Mouse (Mus musculus) retina, postnatal 7 days (tissue): ENCODE results near the gene Sox5.
"Not testable (repeated sequence)": the region's sequence is repeated elsewhere in the genome, so short reads cannot be mapped to it uniquely, and the experiment has no call there.

ENCODE experiments used
- DNase-seq: peaks from one replicate; pipeline ENCODE4 v3.0.0-alpha.2; 2012; ENCODE audit warnings: low read depth, low spot score

Gene Sox5

GRCm38 (mm10) chr6:144183087-144183486, 598.7 kb downstream of the Sox5 start:
- DNase-seq: no peak

GRCm38 (mm10) chr6:144182429-144182828, 599.3 kb downstream of the Sox5 start:
- DNase-seq: not testable (repeated sequence)

DNA sequence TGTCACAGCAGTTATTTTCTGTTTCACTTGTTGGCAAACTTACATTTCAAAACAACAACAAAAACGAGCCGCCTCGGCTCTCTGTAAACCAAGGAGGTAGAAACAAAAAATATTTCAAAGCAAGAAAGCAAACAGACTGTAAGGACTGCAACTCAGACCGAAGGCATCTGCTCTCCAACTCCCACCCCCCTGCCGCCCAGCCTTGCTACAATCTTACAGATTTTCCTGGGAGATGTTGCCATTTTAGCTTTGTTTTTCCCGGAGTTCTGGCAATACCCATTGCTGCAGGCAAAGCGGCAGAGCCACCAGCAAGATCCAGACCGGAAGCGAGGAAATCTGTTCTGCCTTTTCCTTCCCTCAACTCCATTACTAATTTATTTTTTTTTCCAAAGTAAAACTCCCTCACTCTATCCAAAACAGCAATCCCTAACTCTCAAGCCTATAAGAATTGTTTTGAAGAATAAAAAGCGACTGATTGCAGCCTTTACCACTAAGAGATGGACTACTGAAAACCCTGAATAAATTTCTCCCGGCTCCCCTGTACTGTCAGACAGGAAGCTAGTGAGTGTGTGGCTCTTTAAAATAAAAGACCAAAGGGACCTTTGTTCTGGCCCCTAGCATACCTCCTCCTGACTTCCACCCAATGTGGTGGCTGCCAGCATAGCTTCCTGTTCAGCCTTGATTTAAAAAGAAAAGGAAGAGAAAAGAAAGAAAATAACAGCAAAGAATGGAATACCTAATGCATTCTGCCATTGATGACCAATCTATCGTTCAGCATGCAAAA, 600.5 kb downstream of the Sox5 start:
- DNase-seq: no peak

DNA sequence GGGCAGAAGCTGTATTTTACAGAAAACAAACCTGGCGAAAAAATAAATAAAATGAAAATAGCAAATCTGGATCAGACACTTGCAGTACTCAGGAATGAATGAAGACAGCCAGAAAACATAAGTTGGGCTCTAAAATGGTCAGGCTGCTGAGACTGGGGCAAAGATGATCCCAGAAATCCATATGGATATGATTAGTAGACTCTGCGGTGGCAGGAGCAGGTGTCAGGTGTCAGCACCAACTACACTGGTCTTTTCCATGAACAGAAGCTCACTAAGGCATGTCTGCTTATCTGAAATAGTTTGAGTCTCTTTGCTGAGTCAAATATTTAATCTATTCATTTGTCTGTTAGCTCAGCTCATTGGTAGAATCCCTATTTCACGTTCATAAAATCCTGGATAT, 602.7 kb downstream of the Sox5 start:
- DNase-seq: no peak

DNA sequence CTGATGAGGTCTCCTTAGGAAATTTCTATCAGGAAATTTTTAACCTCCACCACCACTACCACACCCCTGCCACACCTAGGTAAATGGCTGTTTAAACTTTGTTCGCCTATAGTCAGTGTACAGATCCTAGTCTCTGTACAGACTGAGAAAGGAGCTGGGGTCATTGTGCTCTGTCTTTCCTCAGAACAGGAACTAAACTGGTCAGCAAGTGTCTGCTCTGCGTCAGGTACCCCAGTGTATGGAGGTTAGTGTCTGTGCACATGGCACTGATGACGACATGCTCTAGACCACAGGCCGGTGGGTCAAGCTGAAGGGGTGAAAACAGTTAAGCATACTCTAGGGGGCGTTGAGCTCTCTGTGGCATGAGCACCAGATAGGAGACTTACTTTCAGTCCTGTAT, 605.1 kb downstream of the Sox5 start:
- no peak for DNase-seq

- DNase-seq: no peak
Observed at GRCm38 (mm10) chr6:144175590-144175989, 606.2 kb downstream of the Sox5 start.

DNA sequence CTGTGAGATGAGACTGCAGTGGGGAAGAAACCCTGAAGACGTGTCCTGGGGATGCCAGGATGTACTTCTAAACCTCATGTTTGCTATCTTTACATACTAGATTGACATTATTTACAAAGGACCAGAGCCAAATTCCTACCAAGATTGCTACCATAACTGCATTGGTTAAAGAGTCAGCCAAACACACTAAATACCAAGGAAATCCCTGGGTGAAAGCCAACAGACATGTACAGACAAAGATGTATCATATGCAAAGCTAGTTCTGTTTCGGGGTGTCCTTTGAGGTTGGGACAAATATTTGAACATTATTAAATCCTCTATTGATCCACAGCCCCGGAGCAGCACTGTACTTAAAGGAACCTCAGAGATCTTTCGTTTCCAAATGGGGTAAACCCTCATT, 611.2 kb downstream of the Sox5 start:
- no peak for DNase-seq

- DNase-seq: no peak
Observed at GRCm38 (mm10) chr6:144169791-144170190, 612.0 kb downstream of the Sox5 start.

DNA sequence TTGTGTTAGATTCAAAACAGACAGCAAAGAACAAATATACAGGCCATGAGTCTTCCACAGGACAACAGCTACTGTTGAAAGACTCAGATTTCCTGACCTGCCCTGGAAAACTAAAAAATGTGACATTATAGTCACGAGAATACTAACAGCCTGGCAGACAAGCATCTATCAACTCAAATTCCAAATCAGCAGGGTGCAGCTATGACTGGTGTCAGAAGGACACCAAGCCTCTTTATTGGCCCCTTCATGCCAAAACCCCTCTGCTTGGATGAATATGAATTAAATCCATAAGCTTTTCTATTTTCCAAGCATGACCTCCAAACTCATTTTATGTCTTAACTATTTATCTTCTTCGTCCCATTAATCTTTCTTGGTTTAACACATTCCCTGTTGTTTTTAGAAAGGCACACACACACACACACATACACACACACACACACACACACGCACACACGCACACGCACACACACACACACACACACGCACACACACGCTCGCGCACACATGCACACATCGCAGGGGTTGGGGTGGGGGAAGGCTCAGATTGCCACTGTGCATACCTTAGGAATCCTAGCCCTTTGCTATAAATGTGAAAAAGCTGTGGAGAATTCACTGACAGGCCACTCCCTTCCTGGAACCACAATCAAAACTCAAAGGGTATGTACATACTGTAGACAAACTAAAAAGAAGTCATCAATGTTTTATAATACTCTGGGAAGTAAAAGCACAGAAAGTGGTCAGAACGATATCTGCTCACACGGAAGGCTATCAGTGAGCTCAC, 612.9 kb downstream of the Sox5 start:
- DNase-seq: no peak

DNA sequence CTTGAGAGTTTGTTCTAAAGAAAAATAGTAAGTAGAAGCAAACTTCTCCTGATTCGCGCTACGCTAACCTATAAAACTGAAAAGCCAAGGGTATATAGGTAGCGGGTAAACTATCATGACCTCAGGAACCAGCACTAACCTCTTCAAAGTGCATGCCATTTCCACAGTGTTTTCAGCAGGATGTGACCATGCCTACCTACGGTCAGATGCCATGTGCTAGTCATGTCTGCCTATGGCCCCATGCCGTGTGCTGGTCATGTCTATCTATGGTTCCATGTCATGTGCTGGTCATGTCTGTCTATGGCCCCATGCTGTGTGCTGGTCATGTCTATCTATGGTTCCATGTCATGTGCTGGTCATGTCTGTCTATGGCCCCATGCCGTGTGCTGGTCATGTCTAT, 614.7 kb downstream of the Sox5 start:
- DNase-seq: no peak

DNA sequence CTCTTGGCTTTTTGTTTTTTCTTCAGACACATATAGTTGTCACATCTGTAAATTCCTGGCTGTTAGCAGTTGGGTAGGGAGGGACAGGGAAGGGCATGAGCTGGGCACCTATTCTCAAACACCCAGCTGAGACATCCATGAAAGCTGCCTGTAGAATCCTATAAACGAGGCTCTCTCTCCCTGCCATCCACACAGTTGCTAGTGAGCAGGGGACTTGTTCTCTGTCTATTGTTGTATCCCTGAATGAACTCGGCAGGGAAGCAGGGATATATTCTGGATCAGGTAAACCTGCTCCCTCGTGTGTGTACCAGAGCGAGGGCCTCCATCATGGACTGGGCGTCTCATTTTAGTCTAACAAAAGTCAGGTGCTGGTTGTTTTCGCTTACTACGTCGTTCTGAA, 615.1 kb downstream of the Sox5 start:
- DNase-seq: no peak

DNA sequence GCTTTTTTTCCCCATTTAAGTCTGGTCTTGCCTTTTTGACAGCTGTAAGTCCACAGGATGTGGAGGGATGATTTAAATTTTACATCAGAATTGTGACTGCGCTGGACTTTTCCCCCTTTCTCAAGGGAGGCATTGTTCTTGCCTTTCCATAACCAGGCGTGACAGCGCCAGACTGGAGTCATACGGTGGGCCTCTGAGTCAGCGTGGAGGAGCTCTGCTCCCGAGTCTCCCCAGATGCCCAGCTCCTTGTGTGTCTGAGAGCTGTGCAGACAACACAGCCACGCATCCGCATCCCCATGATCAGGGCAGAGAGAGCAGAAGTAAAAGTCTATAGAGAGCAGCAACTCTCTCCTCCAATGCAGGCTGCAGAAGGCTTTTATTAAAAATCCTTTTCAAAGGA, 615.7 kb downstream of the Sox5 start:
- no peak for DNase-seq

DNA sequence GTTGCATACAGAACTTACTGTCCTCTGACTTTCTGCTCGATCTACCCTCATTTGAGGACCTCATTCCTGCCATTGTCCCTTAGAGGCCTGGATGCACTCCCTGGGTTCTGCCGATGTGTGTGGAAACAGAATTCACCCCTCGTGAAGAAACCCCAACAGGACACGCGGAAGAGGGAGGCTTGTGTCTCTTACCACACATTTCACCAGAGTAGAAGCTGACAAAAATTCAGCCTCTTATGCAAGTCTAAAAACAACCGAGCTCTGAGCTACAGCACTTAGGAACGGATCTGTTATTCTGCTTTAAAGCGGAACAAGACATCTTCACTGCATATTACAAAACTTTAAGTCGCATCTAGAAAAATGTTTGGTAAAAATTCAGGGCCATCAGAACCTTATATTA, 618.3 kb downstream of the Sox5 start:
- no peak for DNase-seq

DNA sequence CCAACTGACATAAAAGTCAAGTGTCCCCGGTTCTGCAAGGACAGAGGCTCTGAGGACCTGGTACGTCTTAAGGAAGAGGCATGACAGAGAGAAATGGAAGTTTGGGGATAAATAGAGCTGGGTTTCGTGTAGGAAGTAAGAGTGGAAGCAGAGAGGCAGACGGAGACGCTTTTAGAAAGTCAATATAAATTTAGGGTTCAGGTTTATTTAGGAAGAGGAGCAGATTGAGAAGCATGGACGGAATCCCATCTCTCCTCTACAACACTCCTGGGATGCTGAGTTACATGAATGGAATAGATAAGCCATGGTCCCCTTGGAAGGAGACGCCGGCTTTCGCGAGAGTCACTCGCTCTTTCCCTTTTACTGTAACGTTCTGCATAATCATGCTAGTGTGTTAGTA, 623.1 kb downstream of the Sox5 start:
- no peak for DNase-seq

DNA sequence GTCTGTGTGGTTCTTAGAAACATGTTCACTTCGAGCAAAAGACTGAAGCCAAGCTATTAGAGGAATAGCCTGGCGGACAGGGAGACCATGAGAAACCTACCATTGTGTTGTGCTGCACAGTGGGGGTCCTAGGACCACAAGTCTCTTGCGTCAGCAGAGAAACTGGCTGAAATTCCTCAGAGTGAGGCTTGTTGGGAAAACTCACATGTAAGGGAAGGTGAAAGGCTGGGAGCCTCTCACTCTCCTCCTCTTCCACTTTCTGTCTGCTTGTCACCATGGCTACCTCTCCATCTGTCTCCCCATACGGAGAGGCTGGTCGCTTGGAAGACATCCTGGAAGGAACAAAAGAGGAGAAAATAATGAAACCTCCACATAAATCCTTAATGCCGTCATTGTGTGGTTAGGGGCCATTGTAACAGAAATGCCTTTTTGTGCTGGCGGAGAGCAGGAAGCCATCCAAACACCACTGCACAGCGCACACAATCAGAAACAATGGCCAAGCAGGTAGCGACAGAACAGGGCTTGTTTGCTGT, 626.8 kb downstream of the Sox5 start:
- no peak for DNase-seq

DNA sequence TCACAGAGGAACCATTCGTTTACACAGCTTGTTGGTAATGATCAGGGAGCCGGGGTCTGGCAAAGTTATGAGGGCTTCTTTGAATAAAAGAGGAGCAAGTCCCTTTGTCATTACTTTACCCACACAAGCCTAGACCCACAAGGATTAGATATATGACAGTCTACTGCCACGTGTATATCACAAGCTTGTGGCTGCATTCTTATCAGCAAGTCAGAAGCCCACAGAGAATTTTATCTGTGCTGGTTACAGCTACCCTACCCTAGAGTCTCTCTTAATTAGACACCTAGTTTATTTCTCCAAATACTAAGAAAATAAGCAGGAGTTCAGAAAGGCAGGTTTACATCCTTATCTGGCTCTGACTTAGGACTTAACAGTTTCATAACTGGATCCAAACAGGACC, 629.8 kb downstream of the Sox5 start:
- no peak for DNase-seq

DNA sequence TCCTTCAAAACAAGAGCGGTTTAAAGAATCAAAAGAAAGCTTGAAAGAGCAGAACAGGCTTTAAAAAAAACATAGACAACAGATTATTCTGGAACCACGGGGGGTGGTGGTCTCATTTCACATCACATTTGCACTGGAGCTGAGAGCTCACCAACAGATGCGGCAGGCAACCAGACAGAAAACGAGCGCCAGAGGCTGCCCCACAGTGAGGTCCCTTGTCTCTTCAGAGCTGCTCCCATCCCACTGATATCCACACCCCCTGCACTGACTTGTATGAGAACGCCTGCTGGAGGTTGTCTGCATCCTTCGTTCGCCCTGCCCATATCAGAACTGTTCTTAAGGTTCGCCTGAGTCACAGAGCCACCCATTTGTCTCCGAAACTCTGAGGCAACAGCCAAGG, 630.7 kb downstream of the Sox5 start:
- no peak for DNase-seq

GRCm38 (mm10) chr6:144137397-144137796, 644.4 kb downstream of the Sox5 start:
- no peak for DNase-seq

DNA sequence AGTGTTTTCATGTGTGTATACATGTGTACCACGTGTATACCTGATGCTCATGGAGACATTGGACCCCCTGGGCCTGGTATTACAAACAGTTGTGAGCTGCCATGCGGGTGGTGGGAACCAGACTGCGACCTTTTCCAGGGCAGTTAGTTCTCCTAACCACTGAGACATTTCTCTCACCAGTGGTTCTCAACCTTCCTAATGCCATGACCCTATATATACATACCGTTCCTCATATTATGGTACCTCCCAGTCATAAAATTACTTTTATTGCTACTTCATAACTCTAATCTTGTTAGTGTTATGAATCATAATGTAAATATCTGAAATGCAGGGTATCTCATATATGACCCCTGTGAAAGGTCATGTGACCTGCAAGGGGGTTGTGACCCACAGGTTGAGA, 644.9 kb downstream of the Sox5 start:
- DNase-seq: no peak

- DNase-seq: no peak
Observed at GRCm38 (mm10) chr6:144129927-144130326, 651.9 kb downstream of the Sox5 start.

DNA sequence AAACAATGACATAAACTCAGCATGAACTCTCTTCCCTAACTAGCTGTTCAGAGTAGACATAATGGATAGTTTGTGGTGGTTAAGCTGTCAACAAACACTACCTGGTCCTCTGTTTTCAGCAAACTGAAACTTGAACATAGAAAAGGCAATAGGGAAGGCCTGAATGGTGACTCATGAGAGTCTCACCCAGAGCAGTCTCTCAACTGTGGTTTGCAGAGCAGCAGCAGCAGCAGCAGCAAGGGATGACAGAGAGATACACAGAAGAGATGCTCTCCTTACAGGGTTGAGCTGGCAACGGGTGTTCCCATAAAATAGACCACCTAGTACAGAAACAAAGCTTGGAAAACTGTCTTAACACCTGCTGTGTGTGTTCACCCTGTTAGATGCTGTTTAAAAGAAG, 661.8 kb downstream of the Sox5 start:
- DNase-seq: no peak

- no peak for DNase-seq
Observed at GRCm38 (mm10) chr6:144116646-144117045, 665.1 kb downstream of the Sox5 start.

DNA sequence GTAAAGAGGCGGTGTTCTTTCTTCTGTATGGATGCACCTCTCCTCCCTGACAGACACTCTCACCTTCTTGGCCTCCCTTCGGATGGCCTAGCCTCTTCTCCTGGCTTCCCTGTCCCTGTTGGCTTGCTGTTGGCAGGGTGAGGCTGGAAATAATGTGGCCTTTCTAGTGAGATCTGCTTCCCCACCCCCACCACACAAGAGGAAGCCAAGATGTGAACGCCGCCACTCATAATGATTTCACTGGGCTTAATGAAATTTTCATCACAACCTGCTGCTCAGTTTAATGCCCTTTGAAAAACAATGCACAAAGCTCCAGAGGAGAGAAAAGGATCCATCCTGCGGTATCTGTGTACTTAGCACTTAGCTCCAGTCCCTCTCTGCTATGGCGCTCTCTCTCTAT, 670.2 kb downstream of the Sox5 start:
- no peak for DNase-seq
